Mouse (Mus musculus): ENCODE results near the gene Ccno. TPM values are rescaled to one million over a fixed set of nuclear protein-coding genes. Genes with fewer than 3 reads are reported as not detected.
A peak's percentile ranks its signal among the peaks of the same experiment; 100 is the strongest.

Gene Ccno
- polyA plus RNA-seq, 1 experiment from 2014 or later, result 0.98 TPM

DNA sequence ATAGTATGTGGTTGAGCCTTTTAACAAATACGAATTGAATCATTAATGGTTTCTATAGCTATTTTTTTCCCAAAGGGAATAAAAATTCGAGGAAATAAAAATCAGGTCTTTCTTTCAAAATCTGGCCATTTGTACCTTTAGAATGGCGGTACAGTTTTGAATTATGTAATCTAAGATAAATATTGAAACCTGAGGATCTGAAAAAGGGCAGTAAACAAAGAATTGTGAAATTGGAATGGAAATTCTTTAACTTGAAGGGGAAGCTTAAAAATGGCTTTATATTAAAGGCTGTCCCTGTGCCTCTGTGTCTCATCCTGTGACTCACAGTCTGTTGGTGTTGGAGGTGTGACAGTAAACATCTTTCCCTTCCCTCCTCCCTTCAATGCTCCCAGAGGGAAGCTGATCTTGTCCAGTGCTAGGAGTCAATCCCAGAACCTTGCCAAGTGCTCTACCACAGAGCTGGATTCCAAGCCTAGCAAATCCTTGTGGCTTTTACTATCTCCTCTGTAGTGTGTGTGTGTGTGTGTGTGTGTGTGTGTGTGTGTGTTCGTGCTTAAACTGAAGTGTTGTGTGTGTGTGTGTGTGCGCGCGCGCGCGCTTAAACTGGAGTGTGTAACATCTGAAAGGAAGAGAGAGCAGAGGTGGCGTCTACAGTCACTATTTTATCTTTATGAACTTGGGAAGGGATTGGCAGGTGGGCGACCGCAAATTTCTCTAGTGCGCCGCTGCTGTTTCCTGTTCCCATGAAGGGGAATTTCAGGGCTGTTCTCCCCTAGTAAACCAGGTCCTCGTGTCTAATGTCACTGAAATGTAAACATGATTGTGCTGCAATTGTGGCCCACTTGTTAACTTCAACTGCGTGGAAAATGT, 35.9 kb downstream of the Ccno start:
- H3K4me1 ChIP-seq (ENCODE audit: control insufficient read depth, insufficient read depth, low read depth, low read length), result no peaks in the 10 kb centered on the region
- H3K4me2 ChIP-seq (ENCODE audit: low read length), result no peak overlapping the region
- 84% methylated on average over 17 of the region's 17 CpGs for WGBS
- no peaks in the 10 kb centered on the region for H3K27me3 ChIP-seq (replicated peaks; ENCODE audit: control insufficient read depth, insufficient read depth, low read length)
- H3K9ac ChIP-seq (ENCODE audit: low read depth, low read length), result no peak overlapping the region
- H3K27ac ChIP-seq (ENCODE audit: low read depth, low read length), result no peak overlapping the region
- H3K36me3 ChIP-seq (ENCODE audit: control insufficient read depth, insufficient read depth, low read length), result no peaks in the 10 kb centered on the region
- H3K4me3 ChIP-seq (ENCODE audit: low read length), result no peak overlapping the region
- no peak for ATAC-seq
- H3K9me3 ChIP-seq (ENCODE audit: control insufficient read depth, low read length), result no peaks in the 10 kb centered on the region

- Histone ChIP-seq H3K4me2 (ENCODE audit: low read length) (peak overlapping the region; percentile 84), H3K36me3 (ENCODE audit: control insufficient read depth, insufficient read depth, low read length) (no peaks in the 10 kb centered on the region), H3K4me1 (ENCODE audit: control insufficient read depth, insufficient read depth, low read depth, low read length) (peaks cover 15% of the 10 kb centered on the region), H3K4me3 (ENCODE audit: low read length) (peak overlapping the region; percentile 50), H3K9ac (ENCODE audit: low read depth, low read length) (peak overlapping the region; percentile 64; the same call in 1 of the 2 replicates), H3K9me3 (ENCODE audit: control insufficient read depth, low read length) (no peaks in the 10 kb centered on the region), H3K27me3 (replicated peaks; ENCODE audit: control insufficient read depth, insufficient read depth, low read length) (peaks cover 20% of the 10 kb centered on the region), H3K27ac (ENCODE audit: low read depth, low read length) (no peak overlapping the region)
- 2% methylated on average over 7 of the region's 7 CpGs for WGBS
- ATAC-seq, result peak; percentile 15; the same call in 1 of the 2 replicates
Measured at GRCm38 (mm10) chr13:113031351-113031750, 43.7 kb downstream of the Ccno start.

GRCm38 (mm10) chr13:113031792-113032571, 44.4 kb downstream of the Ccno start:
- ATAC-seq, result peak; percentile 71
- under 1% methylated on average over 40 of the region's 40 CpGs for WGBS
- H3K36me3 ChIP-seq (ENCODE audit: control insufficient read depth, insufficient read depth, low read length), result no peaks in the 10 kb centered on the region
- H3K27ac ChIP-seq (ENCODE audit: low read depth, low read length), result peak overlapping the region; percentile 73
- peaks cover 20% of the 10 kb centered on the region for H3K27me3 ChIP-seq (replicated peaks; ENCODE audit: control insufficient read depth, insufficient read depth, low read length)
- H3K9ac ChIP-seq (ENCODE audit: low read depth, low read length), result peak overlapping the region; percentile 64
- peak overlapping the region; percentile 84 for H3K4me2 ChIP-seq (ENCODE audit: low read length)
- H3K4me3 ChIP-seq (ENCODE audit: low read length), result peak overlapping the region; percentile 50
- peaks cover 15% of the 10 kb centered on the region for H3K4me1 ChIP-seq (ENCODE audit: control insufficient read depth, insufficient read depth, low read depth, low read length)
- H3K9me3 ChIP-seq (ENCODE audit: control insufficient read depth, low read length), result no peaks in the 10 kb centered on the region

- no peaks in the 10 kb centered on the region for H3K9me3 ChIP-seq (ENCODE audit: control insufficient read depth, low read length)
- no peaks in the 10 kb centered on the region for H3K36me3 ChIP-seq (ENCODE audit: control insufficient read depth, insufficient read depth, low read length)
- no peak overlapping the region; the same call in 1 of the 2 replicates for H3K4me2 ChIP-seq (ENCODE audit: low read length)
- H3K4me3 ChIP-seq (ENCODE audit: low read length), result no peak overlapping the region
- no peak for ATAC-seq
- H3K4me1 ChIP-seq (ENCODE audit: control insufficient read depth, insufficient read depth, low read depth, low read length), result peaks cover 15% of the 10 kb centered on the region
- peaks cover 20% of the 10 kb centered on the region for H3K27me3 ChIP-seq (replicated peaks; ENCODE audit: control insufficient read depth, insufficient read depth, low read length)
- no peak overlapping the region for H3K9ac ChIP-seq (ENCODE audit: low read depth, low read length)
- no peak overlapping the region for H3K27ac ChIP-seq (ENCODE audit: low read depth, low read length)
Measured at GRCm38 (mm10) chr13:113032831-113033230, 45.2 kb downstream of the Ccno start.

DNA sequence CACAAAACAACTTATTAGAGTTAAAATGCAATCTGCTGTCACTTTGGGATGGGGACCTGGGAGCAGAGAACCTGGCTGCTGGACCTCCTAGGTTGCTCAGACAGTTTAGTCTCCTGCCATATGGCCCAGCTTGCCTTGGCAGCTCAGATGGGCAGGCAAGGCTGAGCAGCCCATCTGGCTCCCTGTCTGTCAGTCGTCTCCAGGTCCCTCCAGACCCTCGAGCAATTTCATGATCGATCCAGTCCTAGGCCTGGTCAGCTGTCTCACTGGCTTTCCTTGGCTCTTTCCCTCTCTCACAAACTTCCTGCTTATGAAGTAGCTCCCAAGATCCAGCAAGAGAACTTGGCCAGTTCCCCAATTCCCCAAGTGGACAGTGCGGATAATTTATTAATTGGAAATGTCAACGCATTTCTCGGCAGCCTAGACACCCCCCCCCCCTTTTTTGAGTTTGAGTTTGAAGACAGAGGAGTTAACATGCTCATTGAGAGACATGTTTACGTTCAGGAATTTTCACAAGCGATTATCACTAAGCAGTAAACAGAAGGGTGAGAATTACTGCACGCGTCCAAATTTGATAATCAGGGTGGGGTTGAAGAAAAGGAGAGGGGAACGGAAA, 46.8 kb downstream of the Ccno start:
- H3K27ac ChIP-seq (ENCODE audit: low read depth, low read length), result no peak overlapping the region
- H3K9me3 ChIP-seq (ENCODE audit: control insufficient read depth, low read length), result no peaks in the 10 kb centered on the region
- H3K9ac ChIP-seq (ENCODE audit: low read depth, low read length), result peak overlapping the region; percentile 60; the same call in 1 of the 2 replicates
- H3K4me3 ChIP-seq (ENCODE audit: low read length), result peak overlapping the region; percentile 61
- ATAC-seq, result peak; percentile 18; the same call in 1 of the 2 replicates
- H3K36me3 ChIP-seq (ENCODE audit: control insufficient read depth, insufficient read depth, low read length), result no peaks in the 10 kb centered on the region
- peaks cover 15% of the 10 kb centered on the region for H3K4me1 ChIP-seq (ENCODE audit: control insufficient read depth, insufficient read depth, low read depth, low read length)
- H3K4me2 ChIP-seq (ENCODE audit: low read length), result peak overlapping the region; percentile 97
- peaks cover 20% of the 10 kb centered on the region for H3K27me3 ChIP-seq (replicated peaks; ENCODE audit: control insufficient read depth, insufficient read depth, low read length)
- WGBS, result 2% methylated on average over 11 of the region's 11 CpGs

DNA sequence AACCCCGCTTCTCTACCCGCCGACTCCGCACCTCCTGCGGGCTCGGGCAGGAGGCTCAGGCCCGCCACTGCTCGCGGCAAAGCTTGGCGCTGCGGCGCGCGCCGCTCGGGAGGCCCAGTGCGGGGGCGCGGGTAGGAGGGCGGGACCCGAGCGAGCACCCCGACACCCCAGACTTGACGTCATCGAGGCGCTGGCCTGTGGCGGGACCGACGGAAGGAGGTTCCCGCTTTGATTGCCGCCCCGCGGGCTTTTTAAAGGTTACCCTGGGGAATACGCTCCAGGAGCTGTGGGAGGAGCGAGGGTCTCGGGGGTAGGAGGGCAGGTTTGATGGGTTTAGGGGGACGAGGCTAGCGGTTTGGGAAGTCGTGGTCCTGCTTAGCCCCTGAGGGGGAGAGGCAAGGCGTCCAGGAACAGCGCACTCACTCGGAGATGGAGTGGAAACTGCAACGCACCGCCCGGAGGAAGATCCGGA, 47.4 kb downstream of the Ccno start, which contains the start of gene Cdc20b:
Cdc20b (plus strand) TSS at position 162 of the 472 bp plus-strand sequence.
- Histone ChIP-seq H3K9me3 (ENCODE audit: control insufficient read depth, low read length) (no peaks in the 10 kb centered on the region), H3K36me3 (ENCODE audit: control insufficient read depth, insufficient read depth, low read length) (no peaks in the 10 kb centered on the region), H3K27ac (ENCODE audit: low read depth, low read length) (no peak within 1 kb of the TSS), H3K4me1 (ENCODE audit: control insufficient read depth, insufficient read depth, low read depth, low read length) (peaks cover 15% of the 10 kb centered on the region), H3K4me3 (ENCODE audit: low read length) (peak within 1 kb of the TSS; percentile 61), H3K9ac (ENCODE audit: low read depth, low read length) (peak within 1 kb of the TSS; percentile 60), H3K4me2 (ENCODE audit: low read length) (peak within 1 kb of the TSS; percentile 97), H3K27me3 (replicated peaks; ENCODE audit: control insufficient read depth, insufficient read depth, low read length) (peaks cover 18% of the 10 kb centered on the region)
- no peak for ATAC-seq
- under 1% methylated on average over 46 of the region's 46 CpGs for WGBS

GRCm38 (mm10) chr13:113035852-113036251, 48.2 kb downstream of the Ccno start:
- H3K27ac ChIP-seq (ENCODE audit: low read depth, low read length), result no peak overlapping the region
- peak overlapping the region; percentile 61 for H3K4me3 ChIP-seq (ENCODE audit: low read length)
- peaks cover 15% of the 10 kb centered on the region for H3K4me1 ChIP-seq (ENCODE audit: control insufficient read depth, insufficient read depth, low read depth, low read length)
- no peaks in the 10 kb centered on the region for H3K36me3 ChIP-seq (ENCODE audit: control insufficient read depth, insufficient read depth, low read length)
- peaks cover 16% of the 10 kb centered on the region for H3K27me3 ChIP-seq (replicated peaks; ENCODE audit: control insufficient read depth, insufficient read depth, low read length)
- H3K4me2 ChIP-seq (ENCODE audit: low read length), result peak overlapping the region; percentile 97
- 0% methylated on average over 4 of the region's 4 CpGs for WGBS
- ATAC-seq, result peak; percentile 88
- no peak overlapping the region for H3K9ac ChIP-seq (ENCODE audit: low read depth, low read length)
- H3K9me3 ChIP-seq (ENCODE audit: control insufficient read depth, low read length), result no peaks in the 10 kb centered on the region
